ENCODE assay signal across 8 mouse cellular contexts in genomic region chr14:25520991-25521390, GRCm38 (mm10).
A peak's percentile ranks its signal among the peaks of the same experiment; 100 is the strongest.
DNase-seq lines count a peak whose midpoint lies in the region; ATAC-seq lines count a peak whose summit lies in the region.
"Had no signal": no experiment of that assay in that cellular context is flagged by ENCODE, and none has a peak within 500 bp of the region (broad histone marks: within the 10 kb centered on the region; RNA-seq: fewer than 3 reads in every experiment).

No protein-coding gene starts in this region.

- 0 out of 2 replicates have a peak overlapping the region, but pooled peaks have one; percentile 6 for H3K27ac ChIP-seq in kidney, embryonic 15.5 days
- H3K27ac ChIP-seq in kidney, embryonic 16.5 days (ENCODE audit: low read length), result no peak overlapping the region
- 0 out of 2 replicates have a peak overlapping the region, but pooled peaks have one; percentile 28 for H3K27ac ChIP-seq in embryonic facial prominence, embryonic 15.5 days (replicated peaks)
- H3K27ac ChIP-seq in hindbrain, embryonic 12.5 days, result peak overlapping the region; percentile 49
- H3K27ac ChIP-seq in midbrain, embryonic 13.5 days, result peak overlapping the region; percentile 66

- no peak for DNase-seq in ovary, adult 18-20 months (ENCODE audit: low spot score)
- no peak for DNase-seq in natural killer cell, adult 2 months (ENCODE audit: low spot score in 2 of 2)

- peaks cover 89% of the 10 kb centered on the region for H3K4me1 ChIP-seq in kidney, embryonic 15.5 days
- H3K4me1 ChIP-seq in kidney, embryonic 16.5 days (ENCODE audit: insufficient read depth, low read length), result peaks cover 85% of the 10 kb centered on the region
- H3K4me1 ChIP-seq in embryonic facial prominence, embryonic 15.5 days, result peaks cover 81% of the 10 kb centered on the region
- H3K4me1 ChIP-seq in hindbrain, embryonic 12.5 days, result peaks cover 92% of the 10 kb centered on the region
- peaks cover 90% of the 10 kb centered on the region for H3K4me1 ChIP-seq in midbrain, embryonic 13.5 days (replicated peaks)

- no peak for ATAC-seq in kidney, embryonic 15.5 days (replicated peaks; ENCODE audit: low FRiP score)
- ATAC-seq in kidney, embryonic 16.5 days (ENCODE audit: low FRiP score, low TSS enrichment), result no peak
- no peak for ATAC-seq in embryonic facial prominence, embryonic 15.5 days (ENCODE audit: insufficient number of reproducible peaks, low FRiP score, low TSS enrichment, low read depth)
- ATAC-seq in hindbrain, embryonic 12.5 days (ENCODE audit: low FRiP score), result no peak
- ATAC-seq in midbrain, embryonic 13.5 days, result peak; percentile 15; the same call in 1 of the 2 replicates

- no peaks in the 10 kb centered on the region for H3K27me3 ChIP-seq in kidney, embryonic 15.5 days
- no peaks in the 10 kb centered on the region for H3K27me3 ChIP-seq in kidney, embryonic 16.5 days (ENCODE audit: insufficient read depth, low read length)
- no peaks in the 10 kb centered on the region for H3K27me3 ChIP-seq in embryonic facial prominence, embryonic 15.5 days
- no peaks in the 10 kb centered on the region for H3K27me3 ChIP-seq in hindbrain, embryonic 12.5 days
- no peaks in the 10 kb centered on the region for H3K27me3 ChIP-seq in midbrain, embryonic 13.5 days

- no peaks in the 10 kb centered on the region; the same call in 1 of the 2 replicates for H3K36me3 ChIP-seq in kidney, embryonic 15.5 days
- 0 out of 2 replicates have a peak, but pooled peaks cover 4% of the 10 kb centered on the region for H3K36me3 ChIP-seq in kidney, embryonic 16.5 days (ENCODE audit: insufficient read depth, low read length)
- 0 out of 2 replicates have a peak, but pooled peaks cover 5% of the 10 kb centered on the region for H3K36me3 ChIP-seq in embryonic facial prominence, embryonic 15.5 days
- peaks cover 11% of the 10 kb centered on the region for H3K36me3 ChIP-seq in hindbrain, embryonic 12.5 days
- peaks cover 16% of the 10 kb centered on the region for H3K36me3 ChIP-seq in midbrain, embryonic 13.5 days

- no peak overlapping the region for H3K4me2 ChIP-seq in kidney, embryonic 15.5 days
- H3K4me2 ChIP-seq in kidney, embryonic 16.5 days (replicated peaks; ENCODE audit: low read depth, low read length), result no peak overlapping the region
- H3K4me2 ChIP-seq in embryonic facial prominence, embryonic 15.5 days (replicated peaks), result no peak overlapping the region
- H3K4me2 ChIP-seq in hindbrain, embryonic 12.5 days (replicated peaks), result no peak overlapping the region
- no peak overlapping the region for H3K4me2 ChIP-seq in midbrain, embryonic 13.5 days (replicated peaks)

- H3K9ac ChIP-seq in kidney, embryonic 15.5 days, result no peak overlapping the region
- H3K9ac ChIP-seq in kidney, embryonic 16.5 days (replicated peaks; ENCODE audit: low read length), result no peak overlapping the region; the same call in 1 of the 2 replicates
- no peak overlapping the region for H3K9ac ChIP-seq in embryonic facial prominence, embryonic 15.5 days
- no peak overlapping the region for H3K9ac ChIP-seq in hindbrain, embryonic 12.5 days
- no peak overlapping the region for H3K9ac ChIP-seq in midbrain, embryonic 13.5 days (replicated peaks)

- H3K9me3 ChIP-seq in kidney, embryonic 15.5 days (replicated peaks), result no peaks in the 10 kb centered on the region
- H3K9me3 ChIP-seq in kidney, embryonic 16.5 days (ENCODE audit: low read length), result no peaks in the 10 kb centered on the region
- no peaks in the 10 kb centered on the region for H3K9me3 ChIP-seq in embryonic facial prominence, embryonic 15.5 days (replicated peaks)
- no peaks in the 10 kb centered on the region for H3K9me3 ChIP-seq in hindbrain, embryonic 12.5 days (replicated peaks)
- H3K9me3 ChIP-seq in midbrain, embryonic 13.5 days, result no peaks in the 10 kb centered on the region

- 70% methylated on average over 9 of the region's 9 CpGs for WGBS in kidney, embryonic 15.5 days
- 78% methylated on average over 9 of the region's 9 CpGs for WGBS in kidney, embryonic 16.5 days
- WGBS in embryonic facial prominence, embryonic 15.5 days, result 45% methylated on average over 9 of the region's 9 CpGs
- WGBS in hindbrain, embryonic 12.5 days, result 56% methylated on average over 9 of the region's 9 CpGs
- 12% methylated on average over 9 of the region's 9 CpGs for WGBS in midbrain, embryonic 13.5 days

- no peak overlapping the region for H3K4me3 ChIP-seq in kidney, embryonic 15.5 days (replicated peaks)
- H3K4me3 ChIP-seq in kidney, embryonic 16.5 days (ENCODE audit: low read length), result no peak overlapping the region
- no peak overlapping the region for H3K4me3 ChIP-seq in embryonic facial prominence, embryonic 15.5 days (replicated peaks)
- no peak overlapping the region for H3K4me3 ChIP-seq in hindbrain, embryonic 12.5 days
- no peak overlapping the region for H3K4me3 ChIP-seq in midbrain, embryonic 13.5 days (replicated peaks)
- H3K4me3 ChIP-seq: erythroblast, embryonic 14.5 days had no signal
